Comparison of ENCODE assay signal across 8 mouse cellular contexts in the genomic region with DNA sequence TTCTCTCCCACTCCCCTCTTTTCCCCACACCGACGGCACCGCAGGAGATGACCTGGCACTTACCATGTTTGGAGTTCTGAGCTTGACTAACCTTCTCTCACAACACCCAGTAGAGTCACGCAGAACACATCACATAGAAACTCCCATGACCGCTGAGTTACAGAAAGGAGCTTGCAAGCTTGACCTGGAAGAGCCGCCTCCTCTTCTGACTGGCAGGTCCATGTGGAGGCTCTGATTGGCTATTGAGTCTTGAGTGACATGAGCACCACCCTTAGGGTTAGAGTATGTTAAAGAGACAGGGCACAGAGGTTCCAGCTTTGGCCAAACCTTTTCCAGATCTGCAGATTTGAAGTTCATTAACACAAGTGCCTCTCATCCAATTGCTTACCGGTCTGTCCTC. TPM values are rescaled to one million over a fixed set of nuclear protein-coding genes. Genes with fewer than 3 reads are reported as not detected.
DNase-seq lines count a peak whose midpoint lies in the region; ATAC-seq and TF ChIP-seq lines count a peak whose summit lies in the region.
"Not testable (repeated sequence)": the region's sequence is repeated elsewhere in the genome, so short reads cannot be mapped to it uniquely, and the experiment has no call there.

A gene (minus strand): TSS at position 153 of the 400 bp plus-strand sequence.

- not testable (repeated sequence) for H3K27me3 ChIP-seq in G1E (ENCODE audit: insufficient read depth, low read length); hindbrain, embryonic 15.5 days

- ATAC-seq in G1E (ENCODE audit: extremely low read depth, insufficient number of reproducible peaks, low FRiP score, poor library complexity, severe bottlenecking); hindbrain, embryonic 15.5 days (ENCODE audit: low FRiP score, low read depth): not testable (repeated sequence)

- peak within 1 kb of the TSS; percentile 69 for H3K4me3 ChIP-seq in G1E (ENCODE audit: low read depth, low read length)
- H3K4me3 ChIP-seq in hindbrain, embryonic 15.5 days, result peak within 1 kb of the TSS; percentile 47

- not testable (repeated sequence) for TF ChIP-seq CTCF in G1E (IDR thresholded peaks at IDR 0.05; ENCODE audit: low read depth, low read length)

- H3K36me3 ChIP-seq in G1E (replicated peaks); hindbrain, embryonic 15.5 days: not testable (repeated sequence)

- not testable (repeated sequence) for H3K4me1 ChIP-seq in G1E (ENCODE audit: insufficient read depth, low read depth, low read length); hindbrain, embryonic 15.5 days (replicated peaks)

- H3K27ac ChIP-seq in hindbrain, embryonic 15.5 days (replicated peaks), result not testable (repeated sequence)

- H3K9ac ChIP-seq in hindbrain, embryonic 15.5 days, result 0 out of 2 replicates have a peak within 1 kb of the TSS, but pooled peaks have one; percentile 40

- WGBS in hindbrain, embryonic 15.5 days, result 0% methylated on average over 4 of the region's 7 CpGs

- H3K4me2 ChIP-seq in hindbrain, embryonic 15.5 days, result peak within 1 kb of the TSS; percentile 50

- DNase-seq in G1E (ENCODE audit: low spot score), result not testable (repeated sequence)
- DNase-seq in cerebellum, adult 9-10 months, result peak; percentile 97
- DNase-seq in gastrocnemius, adult 18-20 months (ENCODE audit: low spot score), result peak; percentile 90
- DNase-seq in layer of hippocampus, postnatal 36 days, result peak; percentile 87 to 89
- peak; percentile 70 for DNase-seq in lung, postnatal 14 days
- DNase-seq in ovary, postnatal 36 days (ENCODE audit: low spot score), result peak; percentile 77
- peak; percentile 73 for DNase-seq in thymus, postnatal 14 days

- not testable (repeated sequence) for H3K9me3 ChIP-seq in G1E (replicated peaks); hindbrain, embryonic 15.5 days

RNA-seq across cellular contexts. Expression of the gene that starts here (rescaled TPM):
- total RNA-seq in G1E (2014; fragmentation: Nextera tagmentation) (50.0 and 62.9 TPM in 2 replicates), G1E (2017) (24.6 and 31.5 TPM in 2 replicates)
- 1.7 and 1.8 TPM in 2 replicates for polyA plus RNA-seq in G1E (2012)
- total RNA-seq in gastrocnemius, adult 18-20 months (2021), result 10 to 100 TPM; 37.1 to 38.2 TPM
- 15.8 and 16.8 TPM in 2 replicates for polyA plus RNA-seq in hindbrain, embryonic 15.5 days (2015; fragmentation: Nextera tagmentation; extraction: Ambion mirVana)
- total RNA-seq in layer of hippocampus, postnatal 36 days (2021), result 10 to 100 TPM; 50.7 to 59.4 TPM
